Mouse (Mus musculus) erythroblast, embryonic 14.5 days (primary cell): ENCODE measurements around the gene Ppm1b. TPM values are rescaled to one million over a fixed set of nuclear protein-coding genes. Genes with fewer than 3 reads are reported as not detected.

Experiments
- H3K27me3 ChIP-seq: 2 replicates; pipeline ENCODE4 v1.6.1; 2012; ENCODE audit warnings: inconsistent platforms; ENCODE audit not compliant: control insufficient read depth
- H3K36me3 ChIP-seq: 2 replicates; pipeline ENCODE4 v1.6.1; 2012; ENCODE audit warnings: mild to moderate bottlenecking, inconsistent platforms; ENCODE audit not compliant: control insufficient read depth
- H3K4me1 ChIP-seq: 2 replicates; pipeline ENCODE4 v1.6.1; 2012; ENCODE audit warnings: inconsistent platforms; ENCODE audit not compliant: control insufficient read depth
- H3K4me3 ChIP-seq: replicated peaks from 2 replicates; pipeline ENCODE3; 2012; ENCODE audit warnings: moderate library complexity, mild to moderate bottlenecking, inconsistent platforms
- H3K9me3 ChIP-seq: 2 replicates; pipeline ENCODE4 v1.6.1; 2012; ENCODE audit warnings: low read length, inconsistent platforms, mixed read lengths; ENCODE audit not compliant: control insufficient read depth
- GATA1 ChIP-seq: IDR thresholded peaks from 2 replicates; pipeline ENCODE4 v1.6.1; 2012; ENCODE audit warnings: low read length, inconsistent platforms, mixed read lengths
- TAL1 ChIP-seq: IDR thresholded peaks from 3 replicates; pipeline ENCODE4 v1.6.1; 2012; ENCODE audit warnings: low read length, inconsistent platforms, mixed read lengths
- polyA plus RNA-seq: library from polyadenylated mRNA; stranded (reverse); fragments of >175 nt; gene quantifications from 2 replicates; pipeline ENCODE4 v1.2.3, GENCODE M21; 2012

The Ppm1b gene
- polyA plus RNA-seq, 1 experiment, result 2.6 TPM

- Histone ChIP-seq H3K4me1 (peaks cover 76% of the 10 kb centered on the region), H3K4me3 (no peak overlapping the region), H3K27me3 (no peaks in the 10 kb centered on the region), H3K36me3 (peaks cover 6% of the 10 kb centered on the region), H3K9me3 (peaks cover 7% of the 10 kb centered on the region)
- TF ChIP-seq TAL1 (no peak), GATA1 (no peak)
These were observed 19.3 kb upstream of the Ppm1b start for GRCm38 (mm10) chr17:84937220-84937619.

- peaks cover 5% of the 10 kb centered on the region for H3K36me3 ChIP-seq
- H3K4me1 ChIP-seq, result peaks cover 77% of the 10 kb centered on the region
- peaks cover 6% of the 10 kb centered on the region for H3K9me3 ChIP-seq
- no peaks in the 10 kb centered on the region for H3K27me3 ChIP-seq
- no peak overlapping the region for H3K4me3 ChIP-seq
- TF ChIP-seq GATA1 (no peak), TAL1 (no peak)
These were observed 18.3 kb upstream of the Ppm1b start for GRCm38 (mm10) chr17:84938215-84938614.

- H3K4me1 ChIP-seq, result peaks cover 67% of the 10 kb centered on the region
These were observed 16.4 kb upstream of the Ppm1b start for GRCm38 (mm10) chr17:84940017-84940731.

GRCm38 (mm10) chr17:84941291-84941868, 15.2 kb upstream of the Ppm1b start:
- TF ChIP-seq GATA1, result no peak
- no peak for TF ChIP-seq TAL1
- peaks cover 56% of the 10 kb centered on the region for H3K4me1 ChIP-seq
- H3K27me3 ChIP-seq, result no peaks in the 10 kb centered on the region
- H3K9me3 ChIP-seq, result peaks cover 6% of the 10 kb centered on the region
- H3K36me3 ChIP-seq, result peaks cover 5% of the 10 kb centered on the region
- H3K4me3 ChIP-seq, result no peak overlapping the region

More at GRCm38 (mm10) chr17:84940017-84940731, 16.4 kb upstream of the Ppm1b start:
- Histone ChIP-seq H3K36me3 (peaks cover 5% of the 10 kb centered on the region), H3K4me3 (no peak overlapping the region), H3K27me3 (no peaks in the 10 kb centered on the region), H3K9me3 (peaks cover 6% of the 10 kb centered on the region)
- TF ChIP-seq TAL1 (no peak), GATA1 (no peak)

GRCm38 (mm10) chr17:84942358-84943032, 14.0 kb upstream of the Ppm1b start:
- peaks cover 10% of the 10 kb centered on the region for H3K9me3 ChIP-seq
- no peaks in the 10 kb centered on the region for H3K27me3 ChIP-seq
- peaks cover 7% of the 10 kb centered on the region for H3K36me3 ChIP-seq
- no peak overlapping the region for H3K4me3 ChIP-seq
- H3K4me1 ChIP-seq, result peaks cover 53% of the 10 kb centered on the region
- TF ChIP-seq GATA1 (no peak), TAL1 (peak; percentile 34; the same call in 1 of the 3 replicates)

GRCm38 (mm10) chr17:84943033-84943393, 13.5 kb upstream of the Ppm1b start:
- H3K9me3 ChIP-seq, result peaks cover 9% of the 10 kb centered on the region
- TF ChIP-seq GATA1 (no peak), TAL1 (no peak; the same call in 2 of the 3 replicates)
- no peaks in the 10 kb centered on the region for H3K27me3 ChIP-seq
- H3K4me1 ChIP-seq, result peaks cover 53% of the 10 kb centered on the region
- no peak overlapping the region for H3K4me3 ChIP-seq
- H3K36me3 ChIP-seq, result peaks cover 7% of the 10 kb centered on the region

- Histone ChIP-seq H3K4me3 (no peak overlapping the region), H3K9me3 (peaks cover 4% of the 10 kb centered on the region), H3K36me3 (peaks cover 3% of the 10 kb centered on the region; the same call in 1 of the 2 replicates), H3K27me3 (no peaks in the 10 kb centered on the region), H3K4me1 (peaks cover 46% of the 10 kb centered on the region)
- TF ChIP-seq TAL1 (no peak), GATA1 (no peak)
These were observed 12.2 kb upstream of the Ppm1b start for GRCm38 (mm10) chr17:84944348-84944747.

- TF ChIP-seq TAL1 (no peak), GATA1 (no peak)
- peaks cover 33% of the 10 kb centered on the region for H3K4me1 ChIP-seq
These were observed 4.0 kb upstream of the Ppm1b start for GRCm38 (mm10) chr17:84952521-84952920.

GRCm38 (mm10) chr17:84953776-84954175, 2.8 kb upstream of the Ppm1b start:
- peaks cover 33% of the 10 kb centered on the region for H3K4me1 ChIP-seq
- peaks cover 7% of the 10 kb centered on the region for H3K36me3 ChIP-seq
- TF ChIP-seq TAL1 (no peak), GATA1 (no peak)
- no peaks in the 10 kb centered on the region for H3K9me3 ChIP-seq
- no peaks in the 10 kb centered on the region for H3K27me3 ChIP-seq
- no peak overlapping the region for H3K4me3 ChIP-seq

More at GRCm38 (mm10) chr17:84952521-84952920, 4.0 kb upstream of the Ppm1b start:
- H3K4me3 ChIP-seq, result no peak overlapping the region
- no peaks in the 10 kb centered on the region for H3K9me3 ChIP-seq
- H3K36me3 ChIP-seq, result peaks cover 7% of the 10 kb centered on the region
- no peaks in the 10 kb centered on the region for H3K27me3 ChIP-seq
